Mouse (Mus musculus) neural tube, embryonic 11.5 days (tissue): ENCODE measurements at regions not wholly inside any gene's neighbourhood (a gene's known extent, or its start where the extent isn't known, plus 50 kb on each side); places are given as distances from the start of the nearest gene placed in this dataset.
A peak's percentile ranks its signal among the peaks of the same experiment; 100 is the strongest.

Source experiments
- ATAC-seq: fragments of 200-750 bp; cut with Nextera tagmentation; 2 replicates; pipeline ENCODE4 v1.8.0; 2017; ENCODE audit warnings: moderate number of reproducible peaks, mild to moderate bottlenecking, moderate TSS enrichment, moderate library complexity; ENCODE audit not compliant: insufficient read depth, low FRiP score, low TSS enrichment
- DNase-seq: peaks from one replicate; pipeline ENCODE4 v3.0.0-alpha.2; 2015; ENCODE audit warnings: low spot score
- H3K27ac ChIP-seq: fragments of 300-500 bp; sonication (generic); 2 replicates; pipeline ENCODE4 v1.5.1; 2014; ENCODE audit warnings: low read depth, mild to moderate bottlenecking, low read length
- H3K27me3 ChIP-seq: fragments of 300-500 bp; sonication (generic); 2 replicates; pipeline ENCODE4 v1.6.1; 2014; ENCODE audit warnings: mild to moderate bottlenecking, low read length, mixed read lengths; ENCODE audit not compliant: control insufficient read depth, insufficient read depth
- H3K36me3 ChIP-seq: fragments of 300-500 bp; sonication (generic); 2 replicates; pipeline ENCODE4 v1.6.1; 2014; ENCODE audit warnings: mild to moderate bottlenecking, low read length, moderate library complexity, mixed read lengths; ENCODE audit not compliant: control insufficient read depth, insufficient read depth
- H3K4me1 ChIP-seq: fragments of 300-500 bp; sonication (generic); 2 replicates; pipeline ENCODE4 v1.6.1; 2014; ENCODE audit warnings: low read length, mixed read lengths; ENCODE audit not compliant: control insufficient read depth, insufficient read depth
- H3K4me2 ChIP-seq: fragments of 300-500 bp; sonication (generic); 2 replicates; pipeline ENCODE4 v1.6.1; 2014; ENCODE audit warnings: low read depth, mild to moderate bottlenecking, moderate library complexity
- H3K4me3 ChIP-seq: fragments of 300-500 bp; sonication (generic); 2 replicates; pipeline ENCODE4 v1.5.1; 2014; ENCODE audit warnings: low read depth, low read length
- H3K9ac ChIP-seq: fragments of 300-500 bp; sonication (generic); 2 replicates; pipeline ENCODE4 v1.6.1; 2014; ENCODE audit warnings: mild to moderate bottlenecking, low read length
- H3K9me3 ChIP-seq: fragments of 300-500 bp; sonication (generic); 2 replicates; pipeline ENCODE4 v1.6.1; 2016; ENCODE audit warnings: low read length; ENCODE audit not compliant: control insufficient read depth
- WGBS: fragments of 180-500 bp; shearing (Covaris S2); extraction: QIAGEN DNeasy Blood & Tissue Kit; methylation state at CpG from one replicate; pipeline ENCODE4 v1.1.7; 2014; 5-methylcytosine and 5-hydroxymethylcytosine counted together

DNA sequence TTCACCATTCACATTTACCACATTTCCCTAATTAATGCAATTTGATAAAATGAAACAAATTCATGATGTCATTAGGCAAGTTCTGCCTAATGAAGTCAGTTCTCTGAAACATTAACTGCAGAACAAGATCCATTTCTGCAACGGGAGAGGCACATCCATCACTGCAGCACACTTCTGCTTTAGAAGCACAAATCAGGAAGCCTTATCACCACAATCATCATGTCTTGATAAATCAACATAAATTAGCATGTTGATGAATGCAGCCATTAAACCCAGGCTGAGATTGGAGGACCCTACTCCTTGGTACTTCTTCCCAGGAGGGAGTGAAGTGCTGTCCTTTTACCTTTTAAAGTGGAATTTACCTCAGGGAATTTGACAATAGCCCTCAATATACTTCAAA, 1195.4 kb downstream of the Defb40 start:
- H3K9me3 ChIP-seq, result no peaks in the 10 kb centered on the region
- no peaks in the 10 kb centered on the region for H3K27me3 ChIP-seq
- DNase-seq, result no peak
- WGBS, result 39% methylated on average over 1 of the region's 1 CpGs
- no peak overlapping the region for H3K4me2 ChIP-seq
- no peak overlapping the region for H3K4me3 ChIP-seq
- H3K36me3 ChIP-seq, result no peaks in the 10 kb centered on the region
- no peak for ATAC-seq
- H3K4me1 ChIP-seq, result no peaks in the 10 kb centered on the region
- no peak overlapping the region for H3K9ac ChIP-seq
- H3K27ac ChIP-seq, result no peak overlapping the region

DNA sequence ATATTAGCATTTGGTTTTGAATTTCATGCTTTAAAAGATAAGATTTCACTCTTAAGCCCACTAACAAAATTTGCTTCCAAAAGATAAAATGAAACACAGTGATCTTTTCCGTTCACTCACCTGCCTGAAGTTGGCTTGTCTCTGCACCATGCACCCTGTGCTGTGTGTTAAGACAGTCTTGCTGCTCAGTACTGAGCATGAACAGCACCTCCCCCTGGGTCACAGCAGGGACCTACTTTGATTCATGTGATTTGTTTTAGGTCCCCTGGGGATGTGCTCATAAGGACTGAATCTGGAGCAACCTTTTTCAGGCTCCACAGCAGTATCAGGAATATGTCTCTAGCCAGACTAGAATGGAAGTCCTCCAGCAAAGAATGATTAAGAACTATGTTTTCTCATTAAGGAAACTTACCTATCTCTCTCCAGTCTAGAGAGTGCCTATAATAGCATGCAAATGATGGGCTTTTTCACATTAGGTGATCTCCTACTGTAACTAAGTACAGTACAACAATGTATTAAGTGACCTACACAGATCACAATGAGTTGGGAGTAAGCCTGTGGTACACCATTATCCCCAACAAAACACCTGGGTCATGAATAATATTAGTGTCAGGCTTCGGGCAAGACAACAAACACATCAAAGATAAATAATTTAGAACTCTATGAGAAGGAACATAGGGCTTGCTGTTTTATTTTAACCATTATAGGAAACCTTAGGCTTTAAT, 1196.3 kb downstream of the Defb40 start:
- Histone ChIP-seq H3K9ac (no peak overlapping the region), H3K4me3 (no peak overlapping the region), H3K9me3 (no peaks in the 10 kb centered on the region), H3K4me1 (no peaks in the 10 kb centered on the region), H3K4me2 (no peak overlapping the region), H3K36me3 (no peaks in the 10 kb centered on the region), H3K27me3 (no peaks in the 10 kb centered on the region), H3K27ac (no peak overlapping the region)
- 75% methylated on average over 2 of the region's 2 CpGs for WGBS
- DNase-seq (no peak), ATAC-seq (no peak)

DNA sequence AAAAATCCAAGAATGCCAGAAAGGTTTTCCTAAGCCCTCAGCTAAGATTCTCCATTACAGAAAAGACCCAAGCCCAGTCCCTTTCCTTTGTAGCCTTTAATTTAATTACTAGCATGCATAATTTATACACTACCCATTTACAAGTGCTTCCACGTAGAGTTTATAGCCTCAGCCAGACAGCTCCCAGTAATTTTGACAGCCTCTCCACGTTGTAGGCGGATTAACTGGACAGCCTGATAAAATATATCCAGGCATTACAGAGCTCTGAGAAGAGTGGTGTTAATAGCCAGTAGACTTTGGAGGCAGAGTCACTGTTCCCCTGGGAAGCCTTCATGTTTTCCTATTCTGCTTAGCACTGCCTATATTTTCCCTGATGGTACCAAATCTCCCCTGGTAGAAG, 1202.6 kb downstream of the Defb40 start:
- Histone ChIP-seq H3K4me3 (no peak overlapping the region), H3K27me3 (no peaks in the 10 kb centered on the region), H3K4me1 (no peaks in the 10 kb centered on the region), H3K4me2 (no peak overlapping the region), H3K9me3 (no peaks in the 10 kb centered on the region), H3K9ac (no peak overlapping the region), H3K27ac (no peak overlapping the region), H3K36me3 (no peaks in the 10 kb centered on the region)
- 36% methylated on average over 3 of the region's 3 CpGs for whole genome bisulfite sequencing
- DNase-seq, result peak; percentile 18
- peak; percentile 81 for ATAC-seq

DNA sequence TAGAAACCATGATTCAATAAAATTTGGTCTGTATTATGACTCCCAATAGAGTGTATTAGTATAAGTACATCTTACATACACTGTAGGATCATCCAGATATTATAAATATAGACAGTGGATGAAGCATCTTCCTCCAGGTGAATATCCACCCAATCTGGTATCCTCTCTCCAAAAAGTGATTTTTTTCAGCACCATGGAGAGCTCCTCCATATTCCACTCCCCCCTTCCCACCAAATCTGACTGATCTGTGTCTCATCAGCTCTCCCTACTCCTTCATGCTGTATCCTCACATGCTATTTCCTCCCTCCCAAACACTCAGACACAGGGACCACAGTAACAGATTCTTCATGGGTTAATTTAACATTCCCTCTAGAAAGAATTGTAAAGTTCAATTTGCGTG, 1204.7 kb downstream of the Defb40 start:
- Histone ChIP-seq H3K27ac (no peak overlapping the region), H3K27me3 (no peaks in the 10 kb centered on the region), H3K4me3 (no peak overlapping the region), H3K9me3 (no peaks in the 10 kb centered on the region), H3K36me3 (no peaks in the 10 kb centered on the region), H3K4me2 (no peak overlapping the region), H3K9ac (no peak overlapping the region), H3K4me1 (no peaks in the 10 kb centered on the region)
- no peak for DNase-seq
- no peak for ATAC-seq
- WGBS, result 82% methylated on average over 1 of the region's 1 CpGs

DNA sequence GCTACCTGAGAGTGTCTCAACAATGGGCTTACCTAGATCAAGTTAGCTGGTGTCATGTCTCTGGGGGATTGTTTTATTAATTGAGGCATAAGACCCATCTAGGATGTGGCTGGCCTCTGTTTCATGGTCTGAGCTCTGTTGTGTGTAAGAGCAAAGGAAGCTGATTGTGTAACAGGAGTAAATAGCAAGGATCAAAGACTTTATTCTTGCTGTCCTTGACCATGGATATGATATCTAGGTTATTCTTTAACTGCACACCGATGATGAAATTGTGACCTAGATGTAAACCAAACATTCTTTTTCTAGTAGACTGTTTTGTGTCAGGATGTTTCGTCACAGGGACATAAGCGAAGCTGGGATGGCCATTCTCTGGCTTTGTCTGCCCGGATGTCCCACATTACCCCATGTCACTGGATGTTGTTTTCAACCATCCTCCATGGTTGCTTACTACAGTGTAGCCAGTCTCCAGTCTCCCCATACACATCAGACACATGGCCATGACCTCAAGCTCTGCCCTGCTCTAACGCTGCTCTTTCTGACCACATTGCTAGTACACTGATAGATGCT, 1210.5 kb downstream of the Defb40 start:
- no peaks in the 10 kb centered on the region for H3K36me3 ChIP-seq
- no peak overlapping the region for H3K9ac ChIP-seq
- DNase-seq (no peak), ATAC-seq (no peak)
- no peaks in the 10 kb centered on the region for H3K4me1 ChIP-seq
- H3K9me3 ChIP-seq, result no peaks in the 10 kb centered on the region
- WGBS, result 93% methylated on average over 5 of the region's 5 CpGs
- H3K27me3 ChIP-seq, result no peaks in the 10 kb centered on the region
- no peak overlapping the region for H3K4me2 ChIP-seq
- no peak overlapping the region for H3K4me3 ChIP-seq
- H3K27ac ChIP-seq, result no peak overlapping the region

DNA sequence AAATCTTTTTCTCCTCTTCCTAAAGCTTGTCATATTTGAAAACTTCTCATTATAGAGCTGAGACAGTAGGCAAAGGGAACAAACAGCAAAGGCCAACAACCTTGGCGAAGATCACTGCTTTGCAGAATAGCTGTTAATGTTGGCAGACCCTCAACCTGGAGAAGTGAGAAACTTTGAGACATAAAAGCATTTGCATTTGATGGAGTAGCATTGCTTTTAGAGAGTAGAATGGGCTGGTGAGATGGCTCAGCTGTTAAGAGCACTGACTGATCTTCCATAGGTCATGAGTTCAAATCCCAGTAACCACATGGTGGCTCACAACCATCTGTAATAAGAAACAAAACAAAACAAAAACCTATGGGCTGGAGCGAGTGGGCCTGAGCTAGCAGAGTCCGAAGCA, 1253.4 kb downstream of the Defb40 start:
- no peak overlapping the region for H3K27ac ChIP-seq
- no peaks in the 10 kb centered on the region for H3K36me3 ChIP-seq
- no peak for ATAC-seq
- H3K4me3 ChIP-seq, result no peak overlapping the region
- no peak for DNase-seq
- 88% methylated on average over 3 of the region's 3 CpGs for WGBS
- no peak overlapping the region for H3K9ac ChIP-seq
- H3K4me2 ChIP-seq, result no peak overlapping the region
- H3K9me3 ChIP-seq, result no peaks in the 10 kb centered on the region
- no peaks in the 10 kb centered on the region for H3K4me1 ChIP-seq
- H3K27me3 ChIP-seq, result no peaks in the 10 kb centered on the region

DNA sequence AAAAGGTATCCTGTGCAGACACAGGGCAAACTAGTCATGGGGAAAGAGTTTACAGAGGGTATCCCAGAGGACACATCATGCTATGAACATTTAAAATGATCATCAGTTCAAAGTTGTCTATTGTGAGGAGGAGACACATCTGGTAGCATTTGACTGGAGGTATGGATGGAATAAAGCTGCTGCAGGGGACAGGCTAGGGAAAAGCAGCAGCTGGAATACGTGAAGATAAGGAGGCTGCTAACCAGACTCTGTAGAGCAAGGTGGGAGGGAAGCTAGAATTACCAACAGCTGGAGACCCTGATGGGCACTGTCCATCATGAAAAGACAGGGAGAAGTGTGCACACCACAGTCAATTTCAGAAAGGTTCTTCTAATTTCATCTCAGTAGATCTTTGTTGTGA, 1268.9 kb downstream of the Defb40 start:
- Histone ChIP-seq H3K4me3 (no peak overlapping the region), H3K4me1 (no peaks in the 10 kb centered on the region), H3K9ac (no peak overlapping the region), H3K9me3 (no peaks in the 10 kb centered on the region), H3K27me3 (no peaks in the 10 kb centered on the region), H3K4me2 (no peak overlapping the region), H3K36me3 (no peaks in the 10 kb centered on the region), H3K27ac (no peak overlapping the region)
- WGBS, result 57% methylated on average over 1 of the region's 1 CpGs
- no peak for ATAC-seq
- DNase-seq, result no peak

DNA sequence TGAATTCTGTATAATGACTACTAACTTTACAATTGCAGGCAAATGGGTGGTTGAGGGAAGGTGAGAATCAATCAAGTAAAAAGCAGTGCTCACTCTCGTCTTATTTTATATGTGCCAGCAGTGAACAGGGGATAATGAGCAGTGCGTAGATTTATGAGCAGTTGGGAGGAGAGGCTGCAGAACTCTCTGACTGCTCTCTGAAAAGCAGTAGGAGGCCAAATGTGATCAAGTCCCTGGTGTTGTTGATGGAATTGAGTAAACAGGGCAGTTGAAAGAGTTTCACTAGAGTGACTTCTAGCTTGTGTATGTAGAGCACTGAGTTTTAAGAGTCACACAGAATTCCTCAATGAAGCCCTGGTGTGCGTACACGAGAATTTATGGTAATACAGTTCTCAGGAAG, 1269.6 kb downstream of the Defb40 start:
- no peak overlapping the region for H3K4me3 ChIP-seq
- DNase-seq, result no peak
- no peaks in the 10 kb centered on the region for H3K36me3 ChIP-seq
- no peak for ATAC-seq
- H3K9me3 ChIP-seq, result no peaks in the 10 kb centered on the region
- WGBS, result 69% methylated on average over 4 of the region's 4 CpGs
- H3K9ac ChIP-seq, result no peak overlapping the region
- no peak overlapping the region for H3K4me2 ChIP-seq
- H3K27me3 ChIP-seq, result no peaks in the 10 kb centered on the region
- no peaks in the 10 kb centered on the region for H3K4me1 ChIP-seq
- H3K27ac ChIP-seq, result no peak overlapping the region

DNA sequence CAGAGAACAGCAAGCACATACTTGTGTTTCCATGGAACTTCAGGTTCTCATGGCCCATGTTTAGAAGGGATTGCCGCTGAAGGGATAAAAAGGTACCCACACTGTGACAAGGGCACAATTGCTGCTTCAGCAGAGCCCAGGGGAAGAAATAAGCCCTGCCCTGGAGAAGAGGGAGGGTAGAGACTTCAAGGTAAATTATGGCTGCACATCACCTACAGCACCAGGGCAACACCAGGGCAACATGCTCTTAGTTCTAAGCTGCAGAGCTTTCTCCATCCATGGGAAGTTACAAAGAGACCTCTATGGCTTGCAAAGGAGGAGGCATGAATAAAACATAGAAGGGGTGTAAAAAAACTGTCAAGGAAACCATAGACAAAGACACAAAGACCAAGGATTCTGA, 1273.8 kb downstream of the Defb40 start:
- H3K9me3 ChIP-seq, result no peaks in the 10 kb centered on the region
- 55% methylated on average over 1 of the region's 1 CpGs for WGBS
- H3K9ac ChIP-seq, result no peak overlapping the region
- H3K27ac ChIP-seq, result no peak overlapping the region
- H3K36me3 ChIP-seq, result no peaks in the 10 kb centered on the region
- DNase-seq (no peak), ATAC-seq (peak; percentile 57; the same call in 1 of the 2 replicates)
- no peaks in the 10 kb centered on the region for H3K4me1 ChIP-seq
- H3K4me3 ChIP-seq, result no peak overlapping the region
- no peaks in the 10 kb centered on the region for H3K27me3 ChIP-seq
- no peak overlapping the region for H3K4me2 ChIP-seq
